Mouse (Mus musculus) thymus, adult 2 months (tissue): ENCODE measurements around the gene Nucb1.

ENCODE experiments used
- CTCF ChIP-seq: fragments of 200-500 bp; IDR thresholded peaks from 2 replicates; pipeline ENCODE4 v1.5.1; 2012; ENCODE audit warnings: mild to moderate bottlenecking, control low read depth, low read length, moderate library complexity, borderline replicate concordance; ENCODE audit not compliant: control insufficient read depth, poor library complexity, insufficient read depth; ENCODE audit errors: extremely low read depth
- POLR2A ChIP-seq: fragments of 200-500 bp; IDR thresholded peaks from 2 replicates; pipeline ENCODE4 v1.6.1; 2012; ENCODE audit warnings: mild to moderate bottlenecking, low read length, control low read depth, moderate library complexity; ENCODE audit not compliant: control insufficient read depth, poor library complexity, insufficient read depth; ENCODE audit errors: extremely low read depth

- TF ChIP-seq CTCF (no peak), POLR2A (no peak)
Measured at GRCm38 (mm10) chr7:45456721-45457203, 53.4 kb downstream of the Nucb1 start.
